Mouse (Mus musculus) heart, embryonic 11.5 days (tissue): Measurements from ENCODE around the gene Hs3st1. TPM values are rescaled to one million over a fixed set of nuclear protein-coding genes. Genes with fewer than 3 reads are reported as not detected.

Source experiments
- ATAC-seq: fragments of 200-750 bp; cut with Nextera tagmentation; replicated peaks from 2 replicates; pipeline ENCODE4 v1.8.0; 2017; ENCODE audit warnings: moderate library complexity; ENCODE audit not compliant: insufficient number of reproducible peaks, low FRiP score, low TSS enrichment
- H3K27ac ChIP-seq: fragments of 300-500 bp; sonication (generic); 2 replicates; pipeline ENCODE4 v1.5.1; 2014; ENCODE audit warnings: mild to moderate bottlenecking, low read depth, low read length
- H3K27me3 ChIP-seq: fragments of 300-500 bp; sonication (generic); 2 replicates; pipeline ENCODE4 v1.6.1; 2014; ENCODE audit warnings: mild to moderate bottlenecking, low read length, mixed read lengths; ENCODE audit not compliant: control insufficient read depth, insufficient read depth
- H3K36me3 ChIP-seq: fragments of 300-500 bp; sonication (generic); 2 replicates; pipeline ENCODE4 v1.6.1; 2014; ENCODE audit warnings: mild to moderate bottlenecking, low read length, moderate library complexity, mixed read lengths; ENCODE audit not compliant: control insufficient read depth, insufficient read depth
- H3K4me1 ChIP-seq: fragments of 300-500 bp; sonication (generic); 2 replicates; pipeline ENCODE4 v1.6.1; 2014; ENCODE audit warnings: low read length; ENCODE audit not compliant: control insufficient read depth, insufficient read depth
- H3K4me2 ChIP-seq: fragments of 300-500 bp; sonication (generic); 2 replicates; pipeline ENCODE4 v1.6.1; 2014; ENCODE audit warnings: mild to moderate bottlenecking, moderate library complexity
- H3K4me3 ChIP-seq: fragments of 300-500 bp; sonication (generic); 2 replicates; pipeline ENCODE4 v1.5.1; 2014; ENCODE audit warnings: low read depth, low read length
- H3K9ac ChIP-seq: fragments of 300-500 bp; sonication (generic); 2 replicates; pipeline ENCODE4 v1.6.1; 2014; ENCODE audit warnings: mild to moderate bottlenecking, low read depth, low read length, moderate library complexity
- H3K9me3 ChIP-seq: fragments of 300-500 bp; sonication (generic); replicated peaks from 2 replicates; pipeline ENCODE4 v1.6.1; 2016; ENCODE audit warnings: low read length; ENCODE audit not compliant: control insufficient read depth
- WGBS: fragments of 180-500 bp; shearing (Covaris S2); extraction: QIAGEN DNeasy Blood & Tissue Kit; methylation state at CpG from one replicate; pipeline ENCODE4 v1.1.7; 2014; ENCODE audit not compliant: insufficient replicate concordance; 5-methylcytosine and 5-hydroxymethylcytosine counted together
- polyA plus RNA-seq: library from polyadenylated mRNA; unstranded; fragments of >200 nt; fragmentation: Nextera tagmentation; extraction: Ambion mirVana; gene quantifications from 2 replicates; pipeline ENCODE4 v1.2.1, GENCODE M21; 2014

The Hs3st1 gene
- polyA plus RNA-seq, 1 experiment from 2014 or later = 7.0 TPM

- H3K9ac ChIP-seq = no peak overlapping the region
- no peaks in the 10 kb centered on the region for H3K36me3 ChIP-seq
- no peak overlapping the region for H3K4me2 ChIP-seq
- WGBS = 70% methylated on average over 2 of the region's 2 CpGs
- ATAC-seq = no peak
- H3K4me1 ChIP-seq = no peaks in the 10 kb centered on the region
- no peak overlapping the region for H3K27ac ChIP-seq
- no peaks in the 10 kb centered on the region for H3K27me3 ChIP-seq
- no peak overlapping the region for H3K4me3 ChIP-seq
- H3K9me3 ChIP-seq = no peaks in the 10 kb centered on the region
Measured at GRCm38 (mm10) chr5:39659417-39659816, 95.9 kb downstream of the Hs3st1 start.

GRCm38 (mm10) chr5:39644827-39645380 is 110.4 kb downstream of the Hs3st1 start:
- Histone ChIP-seq H3K4me3 (peak overlapping the region; percentile 61), H3K9ac (peak overlapping the region; percentile 58), H3K9me3 (no peaks in the 10 kb centered on the region), H3K27me3 (peaks cover 12% of the 10 kb centered on the region), H3K36me3 (no peaks in the 10 kb centered on the region), H3K4me2 (peak overlapping the region; percentile 98), H3K4me1 (peaks cover 9% of the 10 kb centered on the region; the same call in 1 of the 2 replicates), H3K27ac (no peak overlapping the region)
- ATAC-seq = peak; percentile 50
- whole genome bisulfite sequencing = 1% methylated on average over 28 of the region's 28 CpGs

- H3K9ac ChIP-seq = peak overlapping the region; percentile 58
- H3K9me3 ChIP-seq = no peaks in the 10 kb centered on the region
- peak overlapping the region; percentile 98 for H3K4me2 ChIP-seq
- H3K4me1 ChIP-seq = peaks cover 9% of the 10 kb centered on the region; the same call in 1 of the 2 replicates
- under 1% methylated on average over 56 of the region's 56 CpGs for WGBS
- H3K36me3 ChIP-seq = no peaks in the 10 kb centered on the region
- H3K27ac ChIP-seq = no peak overlapping the region
- peaks cover 12% of the 10 kb centered on the region for H3K27me3 ChIP-seq
- ATAC-seq = peak; percentile 80
- H3K4me3 ChIP-seq = peak overlapping the region; percentile 61
Measured at GRCm38 (mm10) chr5:39643924-39644826, 111.1 kb downstream of the Hs3st1 start.

- Histone ChIP-seq H3K4me1 (peaks cover 9% of the 10 kb centered on the region; the same call in 1 of the 2 replicates), H3K9ac (0 out of 2 replicates have a peak overlapping the region, but pooled peaks have one; percentile 16), H3K9me3 (no peaks in the 10 kb centered on the region), H3K27ac (no peak overlapping the region), H3K27me3 (peaks cover 12% of the 10 kb centered on the region), H3K4me2 (peak overlapping the region; percentile 98), H3K4me3 (peak overlapping the region; percentile 61), H3K36me3 (no peaks in the 10 kb centered on the region)
- no peak for ATAC-seq
- 3% methylated on average over 22 of the region's 22 CpGs for WGBS
Measured at GRCm38 (mm10) chr5:39643260-39643923, 111.9 kb downstream of the Hs3st1 start.

GRCm38 (mm10) chr5:39642222-39642770 is 113.0 kb downstream of the Hs3st1 start:
- Histone ChIP-seq H3K4me3 (no peak overlapping the region), H3K27ac (no peak overlapping the region), H3K9me3 (no peaks in the 10 kb centered on the region), H3K27me3 (peaks cover 12% of the 10 kb centered on the region; the same call in 1 of the 2 replicates), H3K9ac (no peak overlapping the region), H3K4me1 (peaks cover 12% of the 10 kb centered on the region), H3K4me2 (no peak overlapping the region), H3K36me3 (no peaks in the 10 kb centered on the region)
- no peak for ATAC-seq
- 72% methylated on average over 6 of the region's 6 CpGs for WGBS

GRCm38 (mm10) chr5:39639438-39640177 is 115.7 kb downstream of the Hs3st1 start:
- H3K4me2 ChIP-seq = no peak overlapping the region
- 44% methylated on average over 10 of the region's 10 CpGs for WGBS

GRCm38 (mm10) chr5:39638926-39639325 is 116.3 kb downstream of the Hs3st1 start:
- 54% methylated on average over 5 of the region's 5 CpGs for WGBS
- Histone ChIP-seq H3K27me3 (peaks cover 9% of the 10 kb centered on the region; the same call in 1 of the 2 replicates), H3K9ac (no peak overlapping the region), H3K4me3 (no peak overlapping the region), H3K4me2 (no peak overlapping the region), H3K9me3 (no peaks in the 10 kb centered on the region), H3K36me3 (no peaks in the 10 kb centered on the region), H3K27ac (no peak overlapping the region), H3K4me1 (peaks cover 11% of the 10 kb centered on the region)
- no peak for ATAC-seq

More at GRCm38 (mm10) chr5:39639438-39640177, 115.7 kb downstream of the Hs3st1 start:
- H3K4me1 ChIP-seq = peaks cover 12% of the 10 kb centered on the region
- H3K36me3 ChIP-seq = no peaks in the 10 kb centered on the region
- H3K4me3 ChIP-seq = no peak overlapping the region
- H3K9me3 ChIP-seq = no peaks in the 10 kb centered on the region
- no peak overlapping the region for H3K27ac ChIP-seq
- peaks cover 12% of the 10 kb centered on the region; the same call in 1 of the 2 replicates for H3K27me3 ChIP-seq
- ATAC-seq = no peak
- H3K9ac ChIP-seq = no peak overlapping the region
